Mouse (Mus musculus): Measurements from ENCODE around the gene Lbr. TPM values are rescaled to one million over a fixed set of nuclear protein-coding genes. Genes with fewer than 3 reads are reported as not detected.

The Lbr gene
- total and polyA plus RNA-seq, 2 experiments from 2014 or later, result 20.3 to 22.1 TPM

DNA sequence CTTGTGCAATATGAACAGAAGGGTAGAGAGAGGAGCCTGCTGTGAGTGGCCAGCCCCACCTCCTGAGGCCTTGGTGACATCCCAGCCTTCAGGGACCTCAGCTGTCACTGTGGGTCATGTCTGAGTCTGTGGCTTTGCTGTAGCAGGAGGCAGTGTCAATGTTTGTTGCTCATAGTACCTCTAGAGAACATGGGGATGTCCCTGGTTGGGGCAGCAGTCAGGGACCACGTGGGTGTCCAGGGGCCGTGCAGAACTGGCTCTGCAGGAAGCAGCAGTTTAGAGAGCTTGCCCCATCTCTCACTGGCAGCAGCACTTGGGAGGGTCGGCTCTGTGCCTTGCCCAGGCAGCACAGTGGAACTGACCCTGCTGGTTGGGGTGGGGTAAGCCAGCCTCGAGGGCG lies 34.2 kb upstream of the Lbr start:
- no peaks in the 10 kb centered on the region for H3K9me3 ChIP-seq (ENCODE audit: low read length)
- H3K27ac ChIP-seq (ENCODE audit: low read depth, low read length), result no peak overlapping the region
- 64% methylated on average over 5 of the region's 5 CpGs for WGBS
- no peak overlapping the region for H3K4me3 ChIP-seq (ENCODE audit: low read depth, low read length)
- no peaks in the 10 kb centered on the region for H3K27me3 ChIP-seq (ENCODE audit: insufficient read depth, low read length)
- TF ChIP-seq CTCF (IDR thresholded peaks at IDR 0.05), result no peak
- H3K9ac ChIP-seq (replicated peaks; ENCODE audit: low read length, poor library complexity, severe bottlenecking), result no peak overlapping the region
- H3K4me2 ChIP-seq (ENCODE audit: low read depth, low read length, poor library complexity, severe bottlenecking), result no peak overlapping the region
- DNase-seq (ENCODE audit: low spot score) (peak; percentile 42), ATAC-seq (ENCODE audit: low FRiP score) (no peak)
- no peaks in the 10 kb centered on the region for H3K4me1 ChIP-seq (ENCODE audit: insufficient read depth, low read length)
- no peaks in the 10 kb centered on the region for H3K36me3 ChIP-seq (ENCODE audit: insufficient read depth, low read length)

DNA sequence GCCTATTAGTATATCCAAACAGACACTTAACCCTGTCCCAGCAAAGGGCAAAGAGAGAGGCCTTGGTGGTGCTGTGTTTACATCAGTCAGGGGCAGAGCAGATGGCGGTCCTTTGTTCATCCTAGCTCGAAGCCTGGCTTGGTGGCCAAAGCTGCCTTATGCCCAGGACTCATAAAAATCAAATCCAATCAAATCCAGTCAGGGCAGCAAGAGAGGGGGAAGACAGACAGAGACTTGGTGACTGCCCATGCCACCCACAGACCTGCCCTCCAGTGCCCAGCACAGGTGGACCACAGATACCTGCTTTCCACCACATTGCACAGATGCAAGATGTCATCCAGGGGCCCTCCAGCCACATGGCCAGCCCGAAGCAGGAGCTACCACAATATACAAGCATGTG lies 33.8 kb upstream of the Lbr start:
- no peak overlapping the region for H3K9ac ChIP-seq (replicated peaks; ENCODE audit: low read length, poor library complexity, severe bottlenecking)
- H3K27me3 ChIP-seq (ENCODE audit: insufficient read depth, low read length), result no peaks in the 10 kb centered on the region
- DNase-seq (ENCODE audit: low spot score), result peak; percentile 41
- no peak overlapping the region for H3K27ac ChIP-seq (ENCODE audit: low read depth, low read length)
- no peaks in the 10 kb centered on the region for H3K4me1 ChIP-seq (ENCODE audit: insufficient read depth, low read length)
- WGBS, result 73% methylated on average over 3 of the region's 3 CpGs
- ATAC-seq (ENCODE audit: low FRiP score), result no peak
- no peaks in the 10 kb centered on the region for H3K9me3 ChIP-seq (ENCODE audit: low read length)
- H3K4me2 ChIP-seq (ENCODE audit: low read depth, low read length, poor library complexity, severe bottlenecking), result no peak overlapping the region
- no peak for TF ChIP-seq CTCF (IDR thresholded peaks at IDR 0.05)
- H3K36me3 ChIP-seq (ENCODE audit: insufficient read depth, low read length), result no peaks in the 10 kb centered on the region
- no peak overlapping the region for H3K4me3 ChIP-seq (ENCODE audit: low read depth, low read length)

DNA sequence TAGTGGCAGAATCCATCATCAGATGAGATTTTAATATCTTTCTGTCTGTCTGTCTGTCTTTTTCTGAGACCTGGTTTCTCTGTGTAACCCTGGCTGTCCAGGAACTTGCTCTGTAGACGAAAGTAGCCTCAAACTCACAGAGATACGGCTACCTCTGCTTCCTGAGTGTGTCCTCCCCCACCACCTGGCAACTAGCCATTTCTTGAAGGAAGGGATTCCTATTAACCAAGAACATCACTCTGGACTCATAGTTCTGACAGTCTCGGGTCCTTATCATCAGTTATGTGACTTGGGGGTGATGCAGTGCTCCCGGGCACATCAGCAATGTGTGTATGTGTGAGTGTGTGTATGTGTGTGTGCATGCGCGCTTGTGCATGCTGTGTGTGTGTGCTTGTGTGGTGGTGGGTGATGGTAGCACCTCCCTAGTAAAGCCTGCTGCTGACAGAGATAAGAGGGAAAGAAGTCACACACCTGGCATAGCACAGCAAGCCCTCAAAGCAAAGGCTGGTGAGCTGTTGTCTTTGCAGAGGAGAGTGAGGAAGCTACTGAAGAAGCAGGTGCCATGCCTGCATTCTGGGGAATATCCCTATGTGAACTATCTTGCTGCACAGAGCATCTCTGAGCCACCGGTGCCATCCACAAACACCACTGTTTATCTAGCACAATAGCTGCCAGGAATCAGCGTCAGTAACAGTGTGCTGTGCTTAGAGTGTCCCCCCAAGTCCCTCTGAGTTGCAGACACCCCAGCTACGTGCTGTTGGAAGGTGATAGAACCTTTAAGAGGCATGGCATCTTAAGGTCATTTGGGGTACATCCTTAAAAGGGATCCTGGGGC lies 30.5 kb upstream of the Lbr start:
- Histone ChIP-seq H3K9me3 (ENCODE audit: low read length) (no peaks in the 10 kb centered on the region), H3K9ac (replicated peaks; ENCODE audit: low read length, poor library complexity, severe bottlenecking) (no peak overlapping the region), H3K27ac (ENCODE audit: low read depth, low read length) (no peak overlapping the region), H3K4me3 (ENCODE audit: low read depth, low read length) (no peak overlapping the region), H3K4me2 (ENCODE audit: low read depth, low read length, poor library complexity, severe bottlenecking) (no peak overlapping the region), H3K4me1 (ENCODE audit: insufficient read depth, low read length) (no peaks in the 10 kb centered on the region), H3K27me3 (ENCODE audit: insufficient read depth, low read length) (no peaks in the 10 kb centered on the region), H3K36me3 (ENCODE audit: insufficient read depth, low read length) (no peaks in the 10 kb centered on the region)
- TF ChIP-seq CTCF (IDR thresholded peaks at IDR 0.05), result no peak
- WGBS, result 79% methylated on average over 9 of the region's 9 CpGs
- ATAC-seq (ENCODE audit: low FRiP score) (no peak), DNase-seq (ENCODE audit: low spot score) (no peak)

DNA sequence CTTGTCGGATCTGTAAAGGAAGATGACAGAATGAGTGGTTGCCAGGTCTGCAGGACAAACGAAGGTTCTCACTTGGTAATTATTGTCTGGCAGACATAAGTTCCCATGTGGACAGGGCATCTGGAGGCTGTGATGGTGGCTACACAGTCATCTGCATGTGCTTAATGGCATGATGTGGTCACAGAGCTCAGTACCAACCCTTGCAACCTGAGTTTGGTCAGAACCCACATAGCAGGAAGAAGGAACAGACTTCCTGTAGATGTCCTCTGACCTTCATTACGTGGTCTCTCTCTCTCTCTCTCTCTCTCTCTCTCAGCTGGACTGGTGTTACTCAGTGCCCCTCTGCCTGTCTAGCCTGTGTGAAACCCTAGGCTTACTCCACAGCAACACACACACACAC lies 29.8 kb upstream of the Lbr start:
- TF ChIP-seq CTCF (IDR thresholded peaks at IDR 0.05), result no peak
- DNase-seq (ENCODE audit: low spot score) (no peak), ATAC-seq (ENCODE audit: low FRiP score) (no peak)
- no peak overlapping the region for H3K9ac ChIP-seq (replicated peaks; ENCODE audit: low read length, poor library complexity, severe bottlenecking)
- H3K27ac ChIP-seq (ENCODE audit: low read depth, low read length), result no peak overlapping the region
- WGBS, result 81% methylated on average over 3 of the region's 3 CpGs
- H3K4me3 ChIP-seq (ENCODE audit: low read depth, low read length), result no peak overlapping the region
- H3K9me3 ChIP-seq (ENCODE audit: low read length), result no peaks in the 10 kb centered on the region
- no peaks in the 10 kb centered on the region for H3K4me1 ChIP-seq (ENCODE audit: insufficient read depth, low read length)
- H3K4me2 ChIP-seq (ENCODE audit: low read depth, low read length, poor library complexity, severe bottlenecking), result no peak overlapping the region
- no peaks in the 10 kb centered on the region for H3K36me3 ChIP-seq (ENCODE audit: insufficient read depth, low read length)
- no peaks in the 10 kb centered on the region for H3K27me3 ChIP-seq (ENCODE audit: insufficient read depth, low read length)

DNA sequence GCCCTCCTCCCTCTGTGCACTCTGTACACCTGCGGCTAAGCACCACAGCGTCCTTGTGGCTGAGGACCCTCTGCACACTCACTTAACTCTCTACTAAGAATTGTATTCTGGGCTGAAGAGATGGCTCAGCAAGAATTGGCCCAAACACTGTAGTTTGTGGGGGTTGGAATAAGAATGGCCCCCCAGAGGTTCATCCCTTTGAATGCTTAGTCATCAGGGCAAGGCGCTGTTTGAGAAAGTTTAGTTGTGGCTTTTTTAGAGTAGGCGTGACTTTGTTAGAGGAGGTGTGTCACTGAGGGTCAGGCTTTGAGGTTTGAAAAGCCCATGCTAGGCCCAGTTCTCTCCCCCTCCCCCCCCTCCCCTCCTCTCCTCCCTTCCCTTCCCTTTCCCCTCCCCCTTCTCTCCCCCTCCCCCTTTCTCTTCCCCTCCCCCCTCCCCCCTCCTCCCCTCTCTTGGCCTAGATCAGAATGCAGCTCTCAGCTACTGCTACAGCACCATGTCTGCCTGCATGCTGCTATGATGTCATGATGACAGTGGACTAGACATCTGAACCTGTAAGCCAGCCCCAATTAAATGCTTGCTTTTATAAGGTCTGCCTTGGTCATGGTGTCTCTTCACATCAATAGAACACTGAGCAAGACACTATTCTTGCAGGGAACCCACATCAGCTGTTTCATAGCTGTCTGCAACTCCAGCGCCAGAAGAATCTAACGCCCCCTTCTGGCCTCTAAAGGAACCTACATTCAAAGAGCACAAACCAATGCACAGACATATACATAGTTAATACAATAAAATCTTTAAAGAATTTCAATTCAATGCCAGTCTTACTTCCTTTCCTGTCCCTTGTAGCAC lies 23.8 kb upstream of the Lbr start:
- TF ChIP-seq CTCF (IDR thresholded peaks at IDR 0.05), result no peak
- ATAC-seq (ENCODE audit: low FRiP score) (no peak), DNase-seq (ENCODE audit: low spot score) (no peak)
- no peak overlapping the region for H3K27ac ChIP-seq (ENCODE audit: low read depth, low read length)
- H3K9me3 ChIP-seq (ENCODE audit: low read length), result no peaks in the 10 kb centered on the region
- no peak overlapping the region for H3K4me2 ChIP-seq (ENCODE audit: low read depth, low read length, poor library complexity, severe bottlenecking)
- WGBS, result 81% methylated on average over 6 of the region's 6 CpGs
- H3K27me3 ChIP-seq (ENCODE audit: insufficient read depth, low read length), result no peaks in the 10 kb centered on the region
- no peak overlapping the region for H3K4me3 ChIP-seq (ENCODE audit: low read depth, low read length)
- no peaks in the 10 kb centered on the region for H3K4me1 ChIP-seq (ENCODE audit: insufficient read depth, low read length)
- H3K36me3 ChIP-seq (ENCODE audit: insufficient read depth, low read length), result no peaks in the 10 kb centered on the region
- no peak overlapping the region for H3K9ac ChIP-seq (replicated peaks; ENCODE audit: low read length, poor library complexity, severe bottlenecking)

DNA sequence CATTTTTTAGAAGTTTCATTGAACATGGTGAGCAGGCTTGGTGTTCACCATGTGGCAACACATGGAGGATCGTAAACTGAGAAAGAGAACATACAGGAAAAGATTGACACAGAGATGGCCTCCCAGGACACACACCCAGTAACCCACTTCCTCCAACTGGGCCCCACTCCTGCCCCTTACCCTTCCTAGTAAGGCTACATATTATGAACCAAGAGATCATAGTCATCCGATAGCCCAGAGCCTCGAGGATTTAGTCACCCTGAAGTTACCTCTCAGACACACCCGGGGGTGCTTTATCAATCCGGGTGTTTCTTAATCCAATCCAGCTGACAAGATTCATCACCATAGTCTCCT lies 23.0 kb upstream of the Lbr start:
- no peaks in the 10 kb centered on the region for H3K9me3 ChIP-seq (ENCODE audit: low read length)
- WGBS, result 80% methylated on average over 5 of the region's 5 CpGs
- ATAC-seq (ENCODE audit: low FRiP score) (no peak), DNase-seq (ENCODE audit: low spot score) (no peak)
- H3K4me3 ChIP-seq (ENCODE audit: low read depth, low read length), result no peak overlapping the region
- no peak overlapping the region for H3K4me2 ChIP-seq (ENCODE audit: low read depth, low read length, poor library complexity, severe bottlenecking)
- no peak overlapping the region for H3K9ac ChIP-seq (replicated peaks; ENCODE audit: low read length, poor library complexity, severe bottlenecking)
- H3K36me3 ChIP-seq (ENCODE audit: insufficient read depth, low read length), result no peaks in the 10 kb centered on the region
- no peak overlapping the region for H3K27ac ChIP-seq (ENCODE audit: low read depth, low read length)
- no peaks in the 10 kb centered on the region for H3K4me1 ChIP-seq (ENCODE audit: insufficient read depth, low read length)
- no peaks in the 10 kb centered on the region for H3K27me3 ChIP-seq (ENCODE audit: insufficient read depth, low read length)
- TF ChIP-seq CTCF (IDR thresholded peaks at IDR 0.05), result no peak
